Mouse (Mus musculus): ENCODE measurements around the gene 1700034I23Rik.
"Not testable (repeated sequence)": the region's sequence is repeated elsewhere in the genome, so short reads cannot be mapped to it uniquely, and the experiment has no call there.

1700034I23Rik gene

DNA sequence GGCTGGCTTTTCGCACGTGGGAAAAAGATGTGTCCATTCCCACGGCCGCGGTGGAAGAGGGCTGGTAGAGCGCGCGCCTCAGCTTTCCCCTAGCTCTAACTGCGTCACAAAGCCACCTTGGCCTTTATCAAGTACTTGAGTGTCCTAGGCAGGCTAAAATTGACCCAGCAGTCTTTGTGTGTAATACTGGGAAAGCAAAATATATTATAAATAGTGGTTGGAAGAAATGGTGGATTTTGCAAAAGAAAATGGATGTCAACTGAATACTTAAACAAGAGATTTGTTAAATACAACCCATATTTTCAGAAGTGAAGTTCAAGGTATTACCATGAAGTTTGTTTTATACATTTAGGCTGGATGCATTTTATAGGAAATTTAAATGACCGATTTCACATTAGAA lies at the start of gene 1700034I23Rik:
1700034I23Rik (minus strand) TSS at position 101 of the 400 bp plus-strand sequence.
- in situ Hi-C loops (cut with MboI, MseI): loop anchor here (5.0 kb wide), 1 partner anchor 45 kb away; no protein-coding TSS in a partner anchor

DNA sequence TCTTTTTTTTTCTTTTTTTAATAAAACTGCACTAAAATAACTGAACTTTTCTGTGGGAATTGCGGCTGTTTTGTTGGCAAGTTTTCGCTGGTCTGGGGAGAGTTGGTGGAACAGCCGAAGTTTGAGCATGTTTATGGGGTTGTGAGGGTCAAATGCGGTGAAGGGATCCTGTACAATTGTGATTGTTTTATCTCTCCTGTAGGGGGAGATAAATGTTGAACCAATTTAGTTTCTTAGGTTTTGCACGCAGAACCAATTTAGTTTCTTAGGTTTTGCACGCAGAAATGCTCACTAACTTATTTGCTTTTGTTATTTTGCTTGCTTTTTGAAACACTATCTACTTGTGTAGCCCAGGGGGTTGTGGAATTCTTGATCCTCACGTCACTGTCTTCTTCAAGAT lies 49.0 kb upstream of the 1700034I23Rik start:
- in situ Hi-C loops (cut with MboI, MseI): no loop called here

DNA sequence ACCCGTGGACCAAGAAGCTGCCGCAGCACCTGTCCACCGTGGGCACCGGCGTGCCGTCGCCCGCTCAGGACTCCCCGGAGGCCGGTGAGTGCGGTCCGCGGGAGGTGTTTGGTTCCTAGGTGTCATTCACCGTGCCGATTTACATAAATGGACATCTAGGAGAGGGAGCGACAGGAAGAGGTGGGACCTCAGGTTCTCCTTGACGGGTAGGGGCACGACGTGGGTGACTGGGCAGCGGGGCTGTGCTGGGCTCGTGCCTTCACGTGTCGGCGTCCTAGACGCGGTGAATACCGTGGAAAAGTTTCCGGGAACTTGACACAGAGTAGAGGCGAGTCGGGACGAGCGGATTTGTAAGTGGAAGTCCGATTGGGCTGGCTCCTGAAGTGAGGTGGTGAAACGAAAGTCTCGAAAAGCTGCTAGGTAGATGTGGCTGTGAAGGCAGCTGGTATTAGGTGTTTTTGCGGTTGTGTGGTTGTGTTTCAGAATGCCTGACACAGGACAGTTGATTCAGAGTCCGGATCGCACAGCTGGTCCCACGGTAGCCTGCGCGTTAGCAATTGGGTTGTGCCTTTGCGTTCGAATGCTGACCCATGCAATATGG lies 48.4 kb upstream of the 1700034I23Rik start:
- in situ Hi-C loops (cut with MboI, MseI): no loop called here

DNA sequence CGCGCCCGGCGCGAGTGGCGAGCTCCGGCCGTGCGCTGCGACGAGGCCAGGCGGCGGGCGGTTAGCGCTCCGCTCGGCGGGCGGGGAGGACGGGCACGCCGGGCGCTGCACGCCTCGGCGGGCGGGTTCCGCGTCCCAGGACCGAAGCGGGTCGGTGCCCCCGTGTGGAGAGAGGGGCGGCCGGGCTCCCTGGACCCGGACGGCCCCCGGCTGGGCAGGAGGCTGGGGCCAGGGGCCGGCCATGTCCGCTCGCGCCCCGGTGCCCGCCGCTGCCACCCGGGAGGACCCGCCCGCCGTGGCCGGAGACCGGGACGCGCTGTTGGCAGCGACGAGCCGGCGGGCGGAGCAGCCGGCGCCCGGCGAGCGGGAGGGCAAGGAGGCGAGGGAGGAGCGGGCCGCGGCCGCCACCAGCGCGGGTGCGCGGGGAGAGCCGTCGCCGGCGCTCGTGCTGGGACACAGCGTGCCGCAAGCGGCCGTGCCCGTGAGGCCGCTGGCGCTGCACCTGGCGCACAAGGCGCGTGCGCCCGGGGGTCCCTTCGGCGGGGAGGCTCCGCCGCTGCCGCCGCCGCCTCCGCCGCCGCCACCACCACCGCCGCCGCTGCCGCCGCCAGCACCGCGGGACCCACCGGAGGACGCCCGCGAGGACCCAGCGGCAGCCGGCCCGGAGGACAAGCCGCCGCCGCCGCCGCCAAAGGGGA lies 47.7 kb upstream of the 1700034I23Rik start:
- in situ Hi-C loops (cut with MboI, MseI): no loop called here

DNA sequence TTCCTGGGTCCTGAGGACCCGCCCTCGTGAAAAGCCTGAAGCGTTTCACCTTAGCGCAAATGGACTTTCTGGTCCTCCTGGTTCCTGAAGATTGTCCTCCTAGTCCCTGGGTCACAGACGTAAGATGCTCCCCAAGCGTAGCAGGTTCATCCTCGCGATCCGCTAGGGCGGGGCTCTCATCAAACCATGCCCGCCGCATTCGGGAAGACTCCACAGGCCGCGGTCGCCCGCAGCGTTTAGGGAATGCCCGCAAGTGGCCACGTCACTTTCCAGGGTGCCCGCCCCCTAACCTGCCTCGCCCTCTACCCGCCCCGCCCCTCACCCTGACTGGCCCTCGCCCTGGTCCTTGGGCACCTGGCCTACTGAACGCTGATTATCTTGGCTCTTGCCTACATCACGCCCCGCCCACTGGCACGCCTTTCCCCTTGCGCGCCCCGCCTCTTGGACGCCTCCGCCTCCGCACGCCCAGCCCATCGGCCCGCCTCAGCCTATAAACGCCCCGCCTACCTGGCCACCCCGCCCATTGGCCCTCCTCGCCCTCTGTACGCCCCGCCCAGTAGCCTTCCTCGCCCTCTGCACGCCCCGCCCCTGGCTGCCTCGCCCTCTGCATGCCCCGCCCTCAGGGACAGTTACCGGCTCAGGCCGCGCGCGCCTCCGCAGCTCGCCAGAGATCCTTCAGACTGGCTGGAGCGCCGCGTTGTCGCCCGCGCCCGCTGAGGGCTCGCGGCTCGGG lies 47.0 kb upstream of the 1700034I23Rik start, which contains the start of gene Larp1b:
Larp1b (plus strand) TSS at position 659 of the 733 bp plus-strand sequence.
- in situ Hi-C loops (cut with MboI, MseI): no loop called here

DNA sequence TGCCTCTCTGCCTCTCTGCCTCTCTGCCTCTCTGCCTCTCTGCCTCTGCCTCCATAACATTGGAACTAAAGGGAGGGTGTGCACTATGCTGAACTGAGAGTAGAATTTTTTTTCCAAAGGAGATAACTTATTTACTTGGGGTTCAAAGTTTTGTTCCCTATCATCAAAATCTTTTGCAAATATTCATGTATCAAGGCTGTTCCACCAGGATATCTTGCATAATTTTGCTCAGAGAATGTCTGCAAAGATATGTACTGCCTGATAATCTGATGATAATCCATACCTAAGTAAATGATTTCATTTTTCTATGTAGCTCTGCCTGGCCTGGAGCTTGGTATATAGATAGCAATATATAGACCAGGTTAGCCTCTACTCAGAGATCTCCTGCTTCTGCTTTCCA lies 36.7 kb upstream of the 1700034I23Rik start:
- in situ Hi-C loops (cut with MboI, MseI): no loop called here

DNA sequence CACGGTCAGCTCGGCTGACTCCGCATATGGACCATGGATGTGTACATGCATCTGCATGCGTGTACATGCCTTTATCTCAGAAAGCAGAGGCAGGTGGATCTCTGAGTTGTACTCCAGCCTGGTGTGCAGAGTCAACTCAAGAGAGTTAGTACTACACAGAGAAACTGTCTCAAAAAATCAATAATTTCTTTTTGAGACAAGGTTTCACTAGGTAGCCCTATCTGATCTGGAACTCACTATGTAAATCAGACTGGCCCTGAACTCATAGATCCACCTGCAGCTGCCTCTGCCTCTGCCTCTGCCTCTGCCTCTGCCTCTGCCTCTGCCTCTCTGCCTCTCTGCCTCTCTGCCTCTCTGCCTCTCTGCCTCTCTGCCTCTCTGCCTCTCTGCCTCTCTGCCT lies 36.2 kb upstream of the 1700034I23Rik start:
- in situ Hi-C loops (cut with MboI, MseI): no loop called here

DNA sequence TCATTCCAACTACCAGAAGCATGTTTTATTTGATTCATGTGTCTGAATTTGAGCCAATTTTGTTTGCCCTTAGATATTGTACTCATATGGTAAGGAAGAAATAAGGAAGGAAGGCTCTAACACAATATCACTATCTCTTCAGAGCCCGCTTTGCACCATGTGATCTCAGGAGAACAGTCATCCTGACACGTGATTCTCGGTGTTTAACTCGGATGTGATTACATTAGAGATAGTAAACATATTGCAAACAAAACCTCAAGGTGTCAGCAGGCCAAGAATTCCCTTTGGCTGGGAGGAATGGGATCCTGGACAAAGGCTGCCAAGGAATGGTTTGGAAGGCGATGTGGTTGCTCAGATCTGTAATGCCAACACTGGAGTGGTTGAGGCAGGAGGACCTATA lies 35.8 kb upstream of the 1700034I23Rik start:
- in situ Hi-C loops (cut with MboI, MseI): no loop called here

DNA sequence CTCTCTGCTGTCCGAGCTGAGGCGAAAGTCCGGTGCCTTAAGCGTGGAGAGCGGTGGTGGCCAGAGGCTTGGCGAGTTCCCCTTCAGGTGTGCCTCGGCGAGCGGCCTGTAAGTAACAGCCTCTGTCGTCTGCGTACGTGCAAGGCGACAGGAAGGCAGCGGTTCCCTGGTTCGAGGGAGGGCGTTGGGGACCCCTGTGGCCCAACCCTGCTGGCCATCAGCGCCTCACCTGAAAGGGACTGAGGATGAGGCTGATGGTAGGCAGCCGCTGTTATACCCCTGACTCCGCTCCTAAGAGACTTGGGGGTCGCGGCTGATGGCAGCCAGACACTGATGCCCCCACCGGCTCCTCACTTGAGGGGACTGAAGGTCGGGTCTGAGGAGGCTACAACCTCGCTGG lies 8.0 kb downstream of the 1700034I23Rik start:
- in situ Hi-C loops (cut with MboI, MseI): not testable (repeated sequence)

DNA sequence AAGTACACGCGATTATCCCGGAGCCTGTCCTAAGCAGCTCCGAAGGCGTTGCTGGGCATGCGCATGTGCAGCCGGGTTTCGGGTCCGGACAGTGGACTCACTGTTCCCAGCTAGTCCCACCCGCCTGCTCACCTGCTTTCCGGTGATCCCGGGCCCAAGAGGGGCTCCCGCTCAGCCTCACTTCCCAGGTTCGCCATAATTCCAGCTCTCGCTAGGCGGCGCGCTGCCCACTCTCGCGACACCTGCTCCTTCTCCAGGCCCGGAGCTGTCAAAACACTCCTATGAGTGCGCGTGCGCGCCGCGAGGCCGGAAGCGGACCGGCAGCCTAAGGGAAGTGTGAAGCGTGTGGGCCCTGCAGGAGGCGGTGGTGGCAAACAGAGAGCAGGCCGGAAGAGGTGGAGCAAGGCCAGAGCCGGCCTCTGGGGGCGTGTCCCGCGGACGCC lies 8.5 kb downstream of the 1700034I23Rik start:
- in situ Hi-C loops (cut with MboI, MseI): not testable (repeated sequence)

DNA sequence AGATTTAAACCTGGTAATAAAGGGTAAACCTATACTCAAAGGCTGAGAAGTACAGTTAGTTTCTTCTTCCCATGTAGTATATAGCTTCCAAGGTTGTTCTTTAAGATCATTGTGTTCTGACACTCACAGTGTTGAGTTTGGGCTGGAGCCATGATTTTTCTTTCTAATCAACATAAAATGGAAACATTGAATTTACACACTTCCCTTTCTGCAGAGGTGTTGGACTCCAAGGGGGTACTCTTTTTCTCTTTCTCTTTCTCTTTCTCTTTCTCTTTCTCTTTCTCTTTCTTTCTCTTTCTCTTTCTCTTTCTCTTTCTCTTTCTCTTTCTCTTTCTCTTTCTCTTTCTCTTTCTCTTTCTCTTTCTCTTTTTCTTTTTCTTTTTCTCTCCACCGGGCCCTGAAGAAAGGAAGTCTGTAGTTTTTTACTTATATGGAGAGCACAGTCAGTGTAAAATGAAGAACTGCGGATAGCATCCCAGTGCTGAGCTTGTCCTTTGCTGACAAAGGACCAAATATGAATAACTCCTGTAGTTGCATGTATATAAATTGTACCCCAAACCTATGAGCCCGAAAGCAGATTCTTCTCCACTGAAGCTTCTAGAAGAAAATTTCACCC lies 49.1 kb downstream of the 1700034I23Rik start:
- in situ Hi-C loops (cut with MboI, MseI): not testable (repeated sequence)

Data from regulatory T cell (primary cell).